In genomic region chr10:75561071-75561654, GRCm38 (mm10) we compare ENCODE assay signal across 7 mouse cellular contexts. TPM values are rescaled to one million over a fixed set of nuclear protein-coding genes. Genes with fewer than 3 reads are reported as not detected.
DNase-seq lines count a peak whose midpoint lies in the region; ATAC-seq and TF ChIP-seq lines count a peak whose summit lies in the region.

TSS of gene Ggt1 (plus strand) at chr10:75561604.

- ATAC-seq in lung, embryonic 14.5 days (ENCODE audit: insufficient read depth) = no peak
- ATAC-seq in forebrain, embryonic 11.5 days (replicated peaks; ENCODE audit: low FRiP score) = no peak
- no peak for ATAC-seq in intestine, postnatal 0 days
- no peak for ATAC-seq in neural tube, embryonic 15.5 days (ENCODE audit: low FRiP score)

- H3K9ac ChIP-seq in lung, embryonic 14.5 days = no peak within 1 kb of the TSS; the same call in 1 of the 2 replicates
- peak within 1 kb of the TSS; percentile 79 for H3K9ac ChIP-seq in forebrain, embryonic 11.5 days (ENCODE audit: low read length)
- H3K9ac ChIP-seq in intestine, postnatal 0 days (ENCODE audit: low read depth, low read length) = no peak within 1 kb of the TSS
- H3K9ac ChIP-seq in neural tube, embryonic 15.5 days (replicated peaks) = peak within 1 kb of the TSS; percentile 91

- peak within 1 kb of the TSS; percentile 56 for H3K4me3 ChIP-seq in lung, embryonic 14.5 days (ENCODE audit: low read depth, low read length)
- H3K4me3 ChIP-seq in lung, adult 2 months (replicated peaks; ENCODE audit: extremely low read depth, low read depth, low read length) = no peak within 1 kb of the TSS
- peak within 1 kb of the TSS; percentile 61; the same call in 1 of the 2 replicates for H3K4me3 ChIP-seq in forebrain, embryonic 11.5 days (ENCODE audit: low read depth, low read length)
- H3K4me3 ChIP-seq in intestine, postnatal 0 days (ENCODE audit: low read depth, low read length) = no peak within 1 kb of the TSS
- H3K4me3 ChIP-seq in neural tube, embryonic 15.5 days (replicated peaks) = peak within 1 kb of the TSS; percentile 74

- no peak within 1 kb of the TSS for H3K27ac ChIP-seq in lung, embryonic 14.5 days (ENCODE audit: low read depth)
- H3K27ac ChIP-seq in forebrain, embryonic 11.5 days (ENCODE audit: low read depth, low read length) = no peak within 1 kb of the TSS
- no peak within 1 kb of the TSS for H3K27ac ChIP-seq in intestine, postnatal 0 days (ENCODE audit: low read depth, low read length)
- peak within 1 kb of the TSS; percentile 96 for H3K27ac ChIP-seq in neural tube, embryonic 15.5 days (replicated peaks)

- H3K9me3 ChIP-seq in lung, embryonic 14.5 days (ENCODE audit: low read depth, low read length) = no peaks in the 10 kb centered on the region
- no peaks in the 10 kb centered on the region for H3K9me3 ChIP-seq in forebrain, embryonic 11.5 days (ENCODE audit: control insufficient read depth, low read length)
- H3K9me3 ChIP-seq in intestine, postnatal 0 days (ENCODE audit: control insufficient read depth) = no peaks in the 10 kb centered on the region
- no peaks in the 10 kb centered on the region for H3K9me3 ChIP-seq in neural tube, embryonic 15.5 days (replicated peaks)

- no peak for DNase-seq in lung, embryonic 14.5 days
- DNase-seq in lung, adult 2 months = no peak
- DNase-seq in forebrain, embryonic 11.5 days (ENCODE audit: low spot score) = peak; percentile 48
- DNase-seq in gastrocnemius, postnatal 4 days (ENCODE audit: low spot score in 2 of 2) = no peak
- no peak for DNase-seq in spleen, adult 18-20 months

- peaks cover 9% of the 10 kb centered on the region for H3K4me1 ChIP-seq in lung, embryonic 14.5 days (ENCODE audit: insufficient read depth)
- H3K4me1 ChIP-seq in lung, adult 2 months (ENCODE audit: control insufficient read depth, insufficient read depth, low read length) = peaks cover 7% of the 10 kb centered on the region
- H3K4me1 ChIP-seq in forebrain, embryonic 11.5 days (replicated peaks; ENCODE audit: control insufficient read depth, insufficient read depth, low read length) = peaks cover 8% of the 10 kb centered on the region; the same call in 1 of the 2 replicates
- 0 out of 2 replicates have a peak, but pooled peaks cover 8% of the 10 kb centered on the region for H3K4me1 ChIP-seq in intestine, postnatal 0 days (replicated peaks; ENCODE audit: control insufficient read depth, insufficient read depth, low read length)
- peaks cover 44% of the 10 kb centered on the region for H3K4me1 ChIP-seq in neural tube, embryonic 15.5 days

- TF ChIP-seq POLR2A in lung, adult 2 months (IDR thresholded peaks at IDR 0.05; ENCODE audit: borderline replicate concordance, extremely low read depth, low read depth, low read length) = no peak

- TF ChIP-seq CTCF in lung, embryonic 14.5 days (IDR thresholded peaks at IDR 0.05; ENCODE audit: low read depth) = no peak
- no peak for TF ChIP-seq CTCF in lung, adult 2 months (IDR thresholded peaks at IDR 0.05; ENCODE audit: insufficient read depth, low read length)
- TF ChIP-seq CTCF in intestine, postnatal 0 days (IDR thresholded peaks at IDR 0.05; ENCODE audit: low read depth) = no peak

- WGBS in lung, embryonic 14.5 days = 51% methylated on average over 10 of the region's 10 CpGs
- WGBS in lung, adult 2 months = 57% methylated on average over 10 of the region's 10 CpGs
- 46% methylated on average over 10 of the region's 10 CpGs for WGBS in forebrain, embryonic 11.5 days
- 76% methylated on average over 10 of the region's 10 CpGs for WGBS in intestine, postnatal 0 days
- WGBS in neural tube, embryonic 15.5 days = 61% methylated on average over 10 of the region's 10 CpGs

- H3K36me3 ChIP-seq in lung, embryonic 14.5 days (ENCODE audit: insufficient read depth) = no peaks in the 10 kb centered on the region
- H3K36me3 ChIP-seq in forebrain, embryonic 11.5 days (ENCODE audit: control insufficient read depth, insufficient read depth, low read length) = no peaks in the 10 kb centered on the region
- H3K36me3 ChIP-seq in intestine, postnatal 0 days (ENCODE audit: control insufficient read depth, insufficient read depth) = no peaks in the 10 kb centered on the region
- peaks cover 9% of the 10 kb centered on the region for H3K36me3 ChIP-seq in neural tube, embryonic 15.5 days

- H3K4me2 ChIP-seq in lung, embryonic 14.5 days = peak within 1 kb of the TSS; percentile 99
- peak within 1 kb of the TSS; percentile 96 for H3K4me2 ChIP-seq in forebrain, embryonic 11.5 days (ENCODE audit: low read depth, low read length, severe bottlenecking)
- H3K4me2 ChIP-seq in intestine, postnatal 0 days (replicated peaks; ENCODE audit: low read depth) = peak within 1 kb of the TSS; percentile 88; the same call in 1 of the 2 replicates
- H3K4me2 ChIP-seq in neural tube, embryonic 15.5 days = peak within 1 kb of the TSS; percentile 82

- H3K27me3 ChIP-seq in lung, embryonic 14.5 days (ENCODE audit: insufficient read depth, low read length) = peaks cover 28% of the 10 kb centered on the region
- peaks cover 22% of the 10 kb centered on the region for H3K27me3 ChIP-seq in forebrain, embryonic 11.5 days (ENCODE audit: control insufficient read depth, insufficient read depth, low read length)
- peaks cover 31% of the 10 kb centered on the region for H3K27me3 ChIP-seq in intestine, postnatal 0 days (replicated peaks; ENCODE audit: control insufficient read depth, insufficient read depth, low read length)
- peaks cover 13% of the 10 kb centered on the region; the same call in 1 of the 2 replicates for H3K27me3 ChIP-seq in neural tube, embryonic 15.5 days (replicated peaks)

RNA-seq across cellular contexts. Expression of gene Ggt1, which starts in this region (rescaled TPM):
- 1.8 and 1.9 TPM in 2 replicates for polyA plus RNA-seq in lung, embryonic 14.5 days (2014; fragmentation: Nextera tagmentation; extraction: Ambion mirVana)
- polyA plus RNA-seq in lung, adult 2 months (2012; rRNA removed) = 1.8 and 2.2 TPM in 2 replicates
- 2.3 and 3.4 TPM in 2 replicates for polyA plus RNA-seq in forebrain, embryonic 11.5 days (2014; fragmentation: Nextera tagmentation; extraction: Ambion mirVana)
- polyA plus RNA-seq in intestine, postnatal 0 days (2015; fragmentation: Nextera tagmentation; extraction: Ambion mirVana) = 131 and 132 TPM in 2 replicates
- polyA plus RNA-seq in neural tube, embryonic 15.5 days (2015; fragmentation: Nextera tagmentation; extraction: Ambion mirVana) = 1.3 and 2.0 TPM in 2 replicates
- under 1 TPM; 0.66 to 0.80 TPM for total RNA-seq in gastrocnemius, postnatal 4 days (2021)

Comparison
In these comparisons a context has a peak if more than half of its experiments do, and no peak if none do; other contexts are left out.
1. RNA of gene Ggt1 (polyA plus RNA-seq): 131 to 132 TPM in intestine, postnatal 0 days; 2.3 to 3.4 TPM in forebrain, embryonic 11.5 days, 1.8 to 1.9 TPM in lung, embryonic 14.5 days, 1.8 to 2.2 TPM in lung, adult 2 months and 1.3 to 2.0 TPM in neural tube, embryonic 15.5 days; every median in the first group is over 10 times any median in the second.
2. H3K4me3 ChIP-seq: peak in lung, embryonic 14.5 days (single experiment), forebrain, embryonic 11.5 days (single experiment) and neural tube, embryonic 15.5 days (single experiment); none in lung, adult 2 months (single experiment) and intestine, postnatal 0 days (single experiment).
3. H3K9ac ChIP-seq: peak in forebrain, embryonic 11.5 days (single experiment) and neural tube, embryonic 15.5 days (single experiment); none in lung, embryonic 14.5 days (single experiment) and intestine, postnatal 0 days (single experiment).
4. Peak in every context shown above with its lines, with median percentiles within 50 percentile points of each other: H3K4me2 ChIP-seq.